Mouse (Mus musculus): ENCODE measurements around the gene Zbtb40. TPM values are rescaled to one million over a fixed set of nuclear protein-coding genes. Genes with fewer than 3 reads are reported as not detected.

Gene Zbtb40
- polyA plus RNA-seq, 1 experiment from 2014 or later, result 0.56 TPM

GRCm38 (mm10) chr4:136942761-136943160 is 105.8 kb downstream of the Zbtb40 start:
- H3K36me3 ChIP-seq (replicated peaks; ENCODE audit: insufficient read depth, low read length), result no peaks in the 10 kb centered on the region
- H3K4me1 ChIP-seq (ENCODE audit: insufficient read depth), result no peaks in the 10 kb centered on the region
- 31% methylated on average over 18 of the region's 18 CpGs for WGBS (ENCODE audit: insufficient replicate concordance)
- no peak for ATAC-seq
- DNase-seq, result no peak
- no peak overlapping the region for H3K4me3 ChIP-seq (ENCODE audit: low read depth, low read length)
- no peak for TF ChIP-seq EP300 (IDR thresholded peaks at IDR 0.05; ENCODE audit: low read depth)
- no peak for TF ChIP-seq CTCF (IDR thresholded peaks at IDR 0.05; ENCODE audit: low read depth)
- H3K9ac ChIP-seq (replicated peaks), result no peak overlapping the region
- no peak overlapping the region for H3K27ac ChIP-seq (ENCODE audit: low read depth)
- H3K4me2 ChIP-seq (ENCODE audit: low read depth, low read length), result no peak overlapping the region
- H3K9me3 ChIP-seq (ENCODE audit: low read length), result no peaks in the 10 kb centered on the region
- peaks cover 12% of the 10 kb centered on the region for H3K27me3 ChIP-seq (ENCODE audit: insufficient read depth, low read length)

GRCm38 (mm10) chr4:136937935-136938334 is 110.7 kb downstream of the Zbtb40 start:
- H3K36me3 ChIP-seq (replicated peaks; ENCODE audit: insufficient read depth, low read length), result no peaks in the 10 kb centered on the region
- TF ChIP-seq CTCF (IDR thresholded peaks at IDR 0.05; ENCODE audit: low read depth) (no peak), EP300 (IDR thresholded peaks at IDR 0.05; ENCODE audit: low read depth) (no peak)
- H3K4me1 ChIP-seq (ENCODE audit: insufficient read depth), result no peaks in the 10 kb centered on the region
- no peak overlapping the region for H3K27ac ChIP-seq (ENCODE audit: low read depth)
- WGBS (ENCODE audit: insufficient replicate concordance), result 73% methylated on average over 5 of the region's 5 CpGs
- H3K9me3 ChIP-seq (ENCODE audit: low read length), result no peaks in the 10 kb centered on the region
- no peak for ATAC-seq
- H3K9ac ChIP-seq (replicated peaks), result no peak overlapping the region
- no peak overlapping the region for H3K4me2 ChIP-seq (ENCODE audit: low read depth, low read length)
- no peak for DNase-seq
- no peak overlapping the region for H3K4me3 ChIP-seq (ENCODE audit: low read depth, low read length)
- H3K27me3 ChIP-seq (ENCODE audit: insufficient read depth, low read length), result peaks cover 11% of the 10 kb centered on the region

GRCm38 (mm10) chr4:136937344-136937743 is 111.3 kb downstream of the Zbtb40 start:
- Histone ChIP-seq H3K27me3 (ENCODE audit: insufficient read depth, low read length) (peaks cover 5% of the 10 kb centered on the region), H3K4me3 (ENCODE audit: low read depth, low read length) (no peak overlapping the region), H3K4me2 (ENCODE audit: low read depth, low read length) (no peak overlapping the region), H3K9ac (replicated peaks) (no peak overlapping the region), H3K36me3 (replicated peaks; ENCODE audit: insufficient read depth, low read length) (no peaks in the 10 kb centered on the region), H3K27ac (ENCODE audit: low read depth) (no peak overlapping the region), H3K4me1 (ENCODE audit: insufficient read depth) (no peaks in the 10 kb centered on the region), H3K9me3 (ENCODE audit: low read length) (no peaks in the 10 kb centered on the region)
- TF ChIP-seq EP300 (IDR thresholded peaks at IDR 0.05; ENCODE audit: low read depth) (no peak), CTCF (IDR thresholded peaks at IDR 0.05; ENCODE audit: low read depth) (no peak)
- WGBS (ENCODE audit: insufficient replicate concordance), result 68% methylated on average over 4 of the region's 4 CpGs
- DNase-seq (no peak), ATAC-seq (no peak)

- Histone ChIP-seq H3K36me3 (replicated peaks; ENCODE audit: insufficient read depth, low read length) (no peaks in the 10 kb centered on the region), H3K4me1 (ENCODE audit: insufficient read depth) (no peaks in the 10 kb centered on the region; the same call in 1 of the 2 replicates), H3K9me3 (ENCODE audit: low read length) (no peaks in the 10 kb centered on the region), H3K4me3 (ENCODE audit: low read depth, low read length) (no peak overlapping the region), H3K27ac (ENCODE audit: low read depth) (no peak overlapping the region), H3K27me3 (ENCODE audit: insufficient read depth, low read length) (0 out of 2 replicates have a peak, but pooled peaks cover 2% of the 10 kb centered on the region), H3K9ac (replicated peaks) (no peak overlapping the region), H3K4me2 (ENCODE audit: low read depth, low read length) (0 out of 2 replicates have a peak overlapping the region, but pooled peaks have one; percentile 0)
- ATAC-seq (peak; percentile 47), DNase-seq (peak; percentile 49)
- WGBS (ENCODE audit: insufficient replicate concordance), result 40% methylated on average over 18 of the region's 18 CpGs
- TF ChIP-seq CTCF (IDR thresholded peaks at IDR 0.05; ENCODE audit: low read depth), result no peak
- no peak for TF ChIP-seq EP300 (IDR thresholded peaks at IDR 0.05; ENCODE audit: low read depth)
Observed at GRCm38 (mm10) chr4:136934746-136935613, 113.6 kb downstream of the Zbtb40 start.

- Histone ChIP-seq H3K4me3 (ENCODE audit: low read depth, low read length) (no peak overlapping the region), H3K9ac (replicated peaks) (no peak overlapping the region), H3K27me3 (ENCODE audit: insufficient read depth, low read length) (0 out of 2 replicates have a peak, but pooled peaks cover 2% of the 10 kb centered on the region), H3K4me1 (ENCODE audit: insufficient read depth) (no peaks in the 10 kb centered on the region; the same call in 1 of the 2 replicates), H3K4me2 (ENCODE audit: low read depth, low read length) (peak overlapping the region; percentile 35; the same call in 1 of the 2 replicates), H3K27ac (ENCODE audit: low read depth) (peak overlapping the region; percentile 51; the same call in 1 of the 2 replicates), H3K36me3 (replicated peaks; ENCODE audit: insufficient read depth, low read length) (no peaks in the 10 kb centered on the region), H3K9me3 (ENCODE audit: low read length) (no peaks in the 10 kb centered on the region)
- TF ChIP-seq CTCF (IDR thresholded peaks at IDR 0.05; ENCODE audit: low read depth) (no peak), EP300 (IDR thresholded peaks at IDR 0.05; ENCODE audit: low read depth) (peak; percentile 92)
- 54% methylated on average over 8 of the region's 8 CpGs for WGBS (ENCODE audit: insufficient replicate concordance)
- peak; percentile 96 for ATAC-seq
- DNase-seq, result peak; percentile 56
Observed at GRCm38 (mm10) chr4:136930474-136930873, 118.1 kb downstream of the Zbtb40 start.

Other genes starting within 250 kb of the Zbtb40 start
- gene Ephb2, start 212.8 kb downstream of the Zbtb40 start, polyA plus RNA-seq (2015; fragmentation: Nextera tagmentation; extraction: Ambion mirVana), result 0.08 and 0.12 TPM in 2 replicates
- gene C1qb, start 162.6 kb downstream of the Zbtb40 start, polyA plus RNA-seq (2015; fragmentation: Nextera tagmentation; extraction: Ambion mirVana), result 196 and 200 TPM in 2 replicates
- 122 and 136 TPM in 2 replicates for gene C1qc, start 155.7 kb downstream of the Zbtb40 start, polyA plus RNA-seq (2015; fragmentation: Nextera tagmentation; extraction: Ambion mirVana)
- gene C1qa, start 150.0 kb downstream of the Zbtb40 start, polyA plus RNA-seq (2015; fragmentation: Nextera tagmentation; extraction: Ambion mirVana), result 123 and 130 TPM in 2 replicates
- 0.11 TPM in 2 replicates for gene Epha8, start 92.0 kb downstream of the Zbtb40 start, polyA plus RNA-seq (2015; fragmentation: Nextera tagmentation; extraction: Ambion mirVana)
- gene Wnt4, start 228.7 kb upstream of the Zbtb40 start, polyA plus RNA-seq (2015; fragmentation: Nextera tagmentation; extraction: Ambion mirVana), result 5.1 and 5.7 TPM in 2 replicates